Mouse (Mus musculus) liver (tissue): ENCODE measurements around the gene Cygb.
"Not testable (repeated sequence)": the region's sequence is repeated elsewhere in the genome, so short reads cannot be mapped to it uniquely, and the experiment has no call there.

ENCODE experiments used
- DNase-seq: peaks from one replicate; pipeline ENCODE4 v3.0.0-alpha.2; 2020; ENCODE audit warnings: mixed read lengths

The Cygb gene

GRCm38 (mm10) chr11:116674616-116675379, 20.7 kb upstream of the Cygb start:
- DNase-seq, result no peak

GRCm38 (mm10) chr11:116673410-116673809, 19.3 kb upstream of the Cygb start:
- no peak for DNase-seq

GRCm38 (mm10) chr11:116672595-116672994, 18.5 kb upstream of the Cygb start:
- DNase-seq, result peak; percentile 68

- no peak for DNase-seq
Observed at GRCm38 (mm10) chr11:116671845-116672434, 17.8 kb upstream of the Cygb start.

- DNase-seq, result peak; percentile 98
Observed at GRCm38 (mm10) chr11:116671112-116671844, 17.2 kb upstream of the Cygb start.

GRCm38 (mm10) chr11:116670386-116670785, 16.3 kb upstream of the Cygb start:
- no peak for DNase-seq

GRCm38 (mm10) chr11:116669787-116670365, 15.8 kb upstream of the Cygb start:
- peak; percentile 41 for DNase-seq

GRCm38 (mm10) chr11:116669316-116669715, 15.2 kb upstream of the Cygb start:
- no peak for DNase-seq

- DNase-seq, result no peak
Observed at GRCm38 (mm10) chr11:116668839-116669238, 14.7 kb upstream of the Cygb start.

GRCm38 (mm10) chr11:116668381-116668825, 14.3 kb upstream of the Cygb start:
- DNase-seq, result no peak

- no peak for DNase-seq
Observed at GRCm38 (mm10) chr11:116667930-116668329, 13.8 kb upstream of the Cygb start.

- DNase-seq, result not testable (repeated sequence)
Observed at GRCm38 (mm10) chr11:116667012-116667411, 12.9 kb upstream of the Cygb start.

GRCm38 (mm10) chr11:116666566-116666965, 12.5 kb upstream of the Cygb start:
- no peak for DNase-seq

GRCm38 (mm10) chr11:116665289-116665688, 11.2 kb upstream of the Cygb start:
- DNase-seq, result no peak

- no peak for DNase-seq
Observed at GRCm38 (mm10) chr11:116661948-116662377, 7.8 kb upstream of the Cygb start.

- no peak for DNase-seq
Observed at GRCm38 (mm10) chr11:116661291-116661947, 7.3 kb upstream of the Cygb start.

- DNase-seq, result no peak
Observed at GRCm38 (mm10) chr11:116660181-116660580, 6.1 kb upstream of the Cygb start.

- no peak for DNase-seq
Observed at GRCm38 (mm10) chr11:116659027-116659621, 5.0 kb upstream of the Cygb start.

- DNase-seq, result no peak
Observed at GRCm38 (mm10) chr11:116658238-116658637, 4.1 kb upstream of the Cygb start.

GRCm38 (mm10) chr11:116657311-116658223, 3.5 kb upstream of the Cygb start:
- peak; percentile 90 for DNase-seq
